Mouse (Mus musculus): ENCODE data around the gene Rnf208. TPM values are rescaled to one million over a fixed set of nuclear protein-coding genes. Genes with fewer than 3 reads are reported as not detected.

Gene Rnf208
- polyA plus RNA-seq, 1 experiment from 2014 or later, result 24.2 TPM

DNA sequence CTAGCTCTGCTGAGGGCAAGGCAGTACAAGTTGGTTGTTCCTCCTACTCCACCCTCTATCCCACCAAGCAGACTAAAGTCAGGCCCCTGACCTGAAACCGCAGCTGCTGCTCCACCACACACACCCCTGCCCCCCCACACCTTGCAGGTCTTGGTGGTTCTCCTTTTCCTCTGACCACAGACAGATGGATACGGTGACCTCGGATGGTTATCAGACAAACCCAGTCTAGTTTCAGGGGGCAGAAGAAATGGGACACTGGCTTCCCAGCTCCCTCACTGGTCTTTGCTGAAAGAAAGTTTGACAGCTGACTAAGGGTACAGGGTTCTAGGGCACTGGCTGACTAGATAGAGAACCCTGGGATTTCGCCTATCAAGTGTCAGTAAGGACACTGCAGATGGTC is 8.6 kb upstream of the Rnf208 start:
- H3K9ac ChIP-seq (ENCODE audit: low read depth, low read length), result no peak overlapping the region
- H3K9me3 ChIP-seq (replicated peaks; ENCODE audit: low read length), result no peaks in the 10 kb centered on the region
- DNase-seq (ENCODE audit: low spot score) (no peak), ATAC-seq (replicated peaks; ENCODE audit: low FRiP score, low read depth) (no peak)
- no peaks in the 10 kb centered on the region for H3K36me3 ChIP-seq (ENCODE audit: insufficient read depth, low read length)
- H3K4me1 ChIP-seq (replicated peaks; ENCODE audit: insufficient read depth, low read length), result 0 out of 2 replicates have a peak, but pooled peaks cover 5% of the 10 kb centered on the region
- no peak overlapping the region for H3K27ac ChIP-seq
- no peak overlapping the region for H3K4me2 ChIP-seq (ENCODE audit: low read length)
- 67% methylated on average over 4 of the region's 4 CpGs for WGBS
- no peak overlapping the region for H3K4me3 ChIP-seq (replicated peaks; ENCODE audit: low read depth, low read length)
- TF ChIP-seq CTCF (IDR thresholded peaks at IDR 0.05; ENCODE audit: low read depth), result no peak
- H3K27me3 ChIP-seq (ENCODE audit: insufficient read depth, low read length), result no peaks in the 10 kb centered on the region

DNA sequence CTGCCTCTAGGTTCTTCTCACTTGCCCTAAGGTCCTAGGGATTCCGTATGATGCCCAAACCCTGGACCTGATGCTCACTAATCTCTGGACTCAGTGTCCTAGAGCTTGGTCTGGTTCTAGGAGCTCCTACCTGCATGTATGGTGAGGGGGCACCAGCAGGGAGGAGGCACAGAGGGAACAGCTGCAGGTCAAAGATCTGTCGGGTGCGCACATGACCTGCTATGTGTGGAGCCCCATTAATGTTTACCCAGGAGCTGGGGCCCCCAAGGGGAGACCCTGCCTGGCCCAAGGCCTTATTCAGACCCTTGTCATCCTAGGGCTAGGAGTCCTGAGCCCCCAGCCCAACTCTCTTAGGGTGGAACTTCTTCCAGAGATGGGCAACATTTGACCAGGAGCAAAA is 8.0 kb upstream of the Rnf208 start, which contains the start of gene Slc34a3:
Gene Slc34a3, minus strand, starts transcription at position 315 of the 400 bp plus-strand sequence.
- DNase-seq (ENCODE audit: low spot score) (no peak), ATAC-seq (replicated peaks; ENCODE audit: low FRiP score, low read depth) (no peak; the same call in 1 of the 2 replicates)
- Histone ChIP-seq H3K9ac (ENCODE audit: low read depth, low read length) (no peak within 1 kb of the TSS), H3K4me2 (ENCODE audit: low read length) (no peak within 1 kb of the TSS), H3K4me1 (replicated peaks; ENCODE audit: insufficient read depth, low read length) (0 out of 2 replicates have a peak, but pooled peaks cover 1% of the 10 kb centered on the region), H3K9me3 (replicated peaks; ENCODE audit: low read length) (no peaks in the 10 kb centered on the region), H3K4me3 (replicated peaks; ENCODE audit: low read depth, low read length) (no peak within 1 kb of the TSS), H3K27ac (peak within 1 kb of the TSS; percentile 25; the same call in 1 of the 2 replicates), H3K36me3 (ENCODE audit: insufficient read depth, low read length) (no peaks in the 10 kb centered on the region), H3K27me3 (ENCODE audit: insufficient read depth, low read length) (no peaks in the 10 kb centered on the region)
- 76% methylated on average over 3 of the region's 3 CpGs for WGBS
- TF ChIP-seq CTCF (IDR thresholded peaks at IDR 0.05; ENCODE audit: low read depth), result no peak

GRCm38 (mm10) chr2:25234551-25235220 is 7.4 kb upstream of the Rnf208 start:
- ATAC-seq (replicated peaks; ENCODE audit: low FRiP score, low read depth), result peak; percentile 67
- Histone ChIP-seq H3K9me3 (replicated peaks; ENCODE audit: low read length) (no peaks in the 10 kb centered on the region), H3K36me3 (ENCODE audit: insufficient read depth, low read length) (no peaks in the 10 kb centered on the region), H3K27ac (peak overlapping the region; percentile 25; the same call in 1 of the 2 replicates), H3K4me1 (replicated peaks; ENCODE audit: insufficient read depth, low read length) (no peaks in the 10 kb centered on the region), H3K4me3 (replicated peaks; ENCODE audit: low read depth, low read length) (no peak overlapping the region), H3K4me2 (ENCODE audit: low read length) (no peak overlapping the region), H3K9ac (ENCODE audit: low read depth, low read length) (no peak overlapping the region), H3K27me3 (ENCODE audit: insufficient read depth, low read length) (no peaks in the 10 kb centered on the region)
- peak; percentile 11 for DNase-seq (ENCODE audit: low spot score)
- WGBS, result 71% methylated on average over 5 of the region's 5 CpGs
- no peak for TF ChIP-seq CTCF (IDR thresholded peaks at IDR 0.05; ENCODE audit: low read depth)

DNA sequence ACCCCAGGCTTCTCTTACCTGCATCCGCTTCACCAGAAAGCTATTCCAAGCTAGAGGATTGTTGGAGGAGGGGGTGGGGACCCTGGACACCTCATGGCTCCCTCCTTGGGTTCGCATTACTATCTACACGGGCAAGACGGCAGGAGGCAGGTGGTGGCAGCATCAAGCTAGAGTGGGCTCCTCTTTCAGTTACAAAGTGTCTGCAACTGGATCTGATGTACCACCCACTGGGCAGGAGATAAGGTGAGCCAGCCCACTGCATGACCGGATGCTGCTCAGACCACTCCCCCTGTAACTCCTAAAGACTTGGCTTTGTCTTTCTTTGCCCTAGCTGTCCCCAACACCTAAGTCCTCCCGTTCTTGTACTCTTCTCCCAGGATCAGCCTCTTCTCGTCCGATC is 5.4 kb upstream of the Rnf208 start, which contains the start of gene Rnf224:
Gene Rnf224, minus strand, starts transcription at position 174 of the 400 bp plus-strand sequence.
- no peak for ATAC-seq (replicated peaks; ENCODE audit: low FRiP score, low read depth)
- H3K4me3 ChIP-seq (replicated peaks; ENCODE audit: low read depth, low read length), result no peak within 1 kb of the TSS

DNA sequence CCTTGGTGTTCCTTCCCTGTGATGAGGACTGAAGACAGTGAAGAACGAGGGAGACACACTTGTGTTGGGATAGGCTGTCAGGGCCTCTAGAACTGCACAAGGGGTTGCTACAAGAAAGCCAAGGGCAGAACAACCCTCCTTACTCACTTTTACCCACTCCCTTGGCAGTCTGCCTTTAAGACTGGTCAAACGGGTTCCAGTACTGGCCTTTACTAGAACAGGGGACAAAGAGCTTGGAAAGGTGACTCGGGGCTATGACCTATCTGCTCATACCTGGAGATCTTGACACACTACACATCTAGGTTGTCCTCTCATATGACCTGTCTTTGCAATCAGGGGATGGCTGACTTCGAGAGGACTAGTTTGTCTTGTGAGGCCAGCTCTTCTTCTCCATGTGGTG is 4.5 kb upstream of the Rnf208 start:
- H3K9ac ChIP-seq (ENCODE audit: low read depth, low read length), result no peak overlapping the region
- TF ChIP-seq CTCF (IDR thresholded peaks at IDR 0.05; ENCODE audit: low read depth), result no peak
- H3K4me1 ChIP-seq (replicated peaks; ENCODE audit: insufficient read depth, low read length), result peaks cover 15% of the 10 kb centered on the region
- ATAC-seq (replicated peaks; ENCODE audit: low FRiP score, low read depth) (no peak), DNase-seq (ENCODE audit: low spot score) (peak; percentile 7)
- no peak overlapping the region for H3K4me3 ChIP-seq (replicated peaks; ENCODE audit: low read depth, low read length)
- H3K9me3 ChIP-seq (replicated peaks; ENCODE audit: low read length), result no peaks in the 10 kb centered on the region
- WGBS, result 53% methylated on average over 4 of the region's 4 CpGs
- H3K4me2 ChIP-seq (ENCODE audit: low read length), result no peak overlapping the region
- H3K36me3 ChIP-seq (ENCODE audit: insufficient read depth, low read length), result no peaks in the 10 kb centered on the region
- no peaks in the 10 kb centered on the region for H3K27me3 ChIP-seq (ENCODE audit: insufficient read depth, low read length)
- peak overlapping the region; percentile 47 for H3K27ac ChIP-seq

More for the DNA sequence above, 5.4 kb upstream of the Rnf208 start, which contains the start of gene Rnf224:
- Histone ChIP-seq H3K4me2 (ENCODE audit: low read length) (no peak within 1 kb of the TSS), H3K4me1 (replicated peaks; ENCODE audit: insufficient read depth, low read length) (peaks cover 13% of the 10 kb centered on the region), H3K27ac (peak within 1 kb of the TSS; percentile 47; the same call in 1 of the 2 replicates), H3K9ac (ENCODE audit: low read depth, low read length) (no peak within 1 kb of the TSS), H3K36me3 (ENCODE audit: insufficient read depth, low read length) (no peaks in the 10 kb centered on the region), H3K9me3 (replicated peaks; ENCODE audit: low read length) (no peaks in the 10 kb centered on the region), H3K27me3 (ENCODE audit: insufficient read depth, low read length) (no peaks in the 10 kb centered on the region)
- peak; percentile 25 for DNase-seq (ENCODE audit: low spot score)
- TF ChIP-seq CTCF (IDR thresholded peaks at IDR 0.05; ENCODE audit: low read depth), result no peak
- WGBS, result 35% methylated on average over 8 of the region's 8 CpGs

GRCm38 (mm10) chr2:25238106-25238505 is 3.9 kb upstream of the Rnf208 start:
- no peak for TF ChIP-seq CTCF (IDR thresholded peaks at IDR 0.05; ENCODE audit: low read depth)
- no peak overlapping the region for H3K9ac ChIP-seq (ENCODE audit: low read depth, low read length)
- H3K4me3 ChIP-seq (replicated peaks; ENCODE audit: low read depth, low read length), result no peak overlapping the region
- H3K9me3 ChIP-seq (replicated peaks; ENCODE audit: low read length), result no peaks in the 10 kb centered on the region
- no peaks in the 10 kb centered on the region for H3K36me3 ChIP-seq (ENCODE audit: insufficient read depth, low read length)
- ATAC-seq (replicated peaks; ENCODE audit: low FRiP score, low read depth) (no peak), DNase-seq (ENCODE audit: low spot score) (no peak)
- peaks cover 20% of the 10 kb centered on the region for H3K4me1 ChIP-seq (replicated peaks; ENCODE audit: insufficient read depth, low read length)
- H3K27ac ChIP-seq, result peak overlapping the region; percentile 47; the same call in 1 of the 2 replicates
- H3K27me3 ChIP-seq (ENCODE audit: insufficient read depth, low read length), result no peaks in the 10 kb centered on the region
- no peak overlapping the region for H3K4me2 ChIP-seq (ENCODE audit: low read length)
